Mouse (Mus musculus) megakaryocyte, embryonic 14.5 days (primary cell): ENCODE measurements around the gene Pde3b.

Experiments used
- FLI1 ChIP-seq: IDR thresholded peaks from 2 replicates; pipeline ENCODE4 v1.6.1; 2012; ENCODE audit warnings: low read length, inconsistent platforms, mixed read lengths
- GATA1 ChIP-seq: IDR thresholded peaks from 3 replicates; pipeline ENCODE4 v1.6.1; 2012; ENCODE audit warnings: mixed read lengths, low read length, inconsistent platforms, borderline replicate concordance

DNA sequence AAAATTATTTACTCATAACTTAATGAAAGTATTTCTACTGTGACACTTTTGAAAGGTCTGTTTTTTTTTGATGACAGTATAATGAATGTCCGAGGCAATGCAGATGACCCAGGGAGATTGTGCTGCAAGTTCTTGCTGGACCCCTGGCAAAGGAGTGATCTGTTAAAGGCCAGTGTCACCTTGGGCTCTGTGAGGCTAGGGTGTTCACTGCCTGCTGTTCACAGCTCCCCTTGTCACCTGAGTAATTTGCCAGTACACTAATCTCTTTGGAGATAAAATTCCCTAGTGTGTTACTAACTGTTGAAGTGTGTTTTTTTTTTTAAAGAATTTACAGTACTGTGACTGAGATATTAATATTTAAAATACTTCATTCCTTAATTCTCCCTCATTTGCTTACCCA is 39.8 kb downstream of the Pde3b start:
- TF ChIP-seq FLI1 = no peak
- TF ChIP-seq GATA1 = no peak
